Mouse (Mus musculus) layer of hippocampus, adult 11-12 months (tissue): ENCODE data around the gene Gm8220.
"Not testable (repeated sequence)": the region's sequence is repeated elsewhere in the genome, so short reads cannot be mapped to it uniquely, and the experiment has no call there.

Source experiments
- DNase-seq: peaks from one replicate; pipeline ENCODE4 v3.0.0; 2022; ENCODE audit warnings: low spot score

Gene Gm8220

DNA sequence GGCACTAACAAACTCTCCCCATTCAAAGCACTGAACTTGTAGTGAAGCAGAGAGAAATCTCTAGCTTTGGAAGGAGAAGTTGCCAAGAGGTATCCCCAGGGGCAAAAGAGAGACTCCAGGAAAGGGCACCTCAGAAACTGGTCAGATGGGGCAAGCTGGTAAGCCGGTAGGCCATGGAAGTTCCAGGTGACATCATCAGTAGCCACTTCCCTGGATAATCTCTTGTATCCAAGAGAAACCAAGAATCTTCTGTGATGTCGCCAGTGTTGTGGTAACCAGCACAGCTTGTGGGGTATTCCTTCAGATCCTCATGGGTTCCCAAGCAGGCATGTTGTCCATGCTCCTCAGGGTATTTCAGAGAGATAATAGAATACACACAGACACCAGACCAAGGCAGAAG lies at the start of gene Gm8220:
TSS of gene Gm8220 (plus strand) at position 301 of the 400 bp plus-strand sequence.
- not testable (repeated sequence) for DNase-seq

DNA sequence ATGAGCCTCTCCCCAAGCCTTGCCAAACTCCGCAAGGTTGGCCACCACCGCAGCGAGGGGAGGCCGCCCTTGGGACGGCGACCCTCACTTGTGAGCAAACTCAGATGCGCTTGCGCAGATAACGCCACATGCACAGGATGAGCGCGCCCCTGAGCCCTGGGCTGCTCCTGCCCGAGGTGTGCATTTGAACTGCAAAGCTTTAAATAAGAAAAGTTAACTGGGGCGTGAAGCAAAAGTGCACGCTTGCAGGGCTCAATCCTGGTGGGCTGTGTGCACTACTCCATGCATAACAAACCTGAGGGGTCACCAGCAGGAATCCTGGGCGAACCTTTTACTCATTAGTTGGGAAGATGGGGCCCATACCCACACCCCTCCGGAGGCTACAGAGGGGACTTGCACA lies 37.3 kb upstream of the Gm8220 start:
- no peak for DNase-seq

DNA sequence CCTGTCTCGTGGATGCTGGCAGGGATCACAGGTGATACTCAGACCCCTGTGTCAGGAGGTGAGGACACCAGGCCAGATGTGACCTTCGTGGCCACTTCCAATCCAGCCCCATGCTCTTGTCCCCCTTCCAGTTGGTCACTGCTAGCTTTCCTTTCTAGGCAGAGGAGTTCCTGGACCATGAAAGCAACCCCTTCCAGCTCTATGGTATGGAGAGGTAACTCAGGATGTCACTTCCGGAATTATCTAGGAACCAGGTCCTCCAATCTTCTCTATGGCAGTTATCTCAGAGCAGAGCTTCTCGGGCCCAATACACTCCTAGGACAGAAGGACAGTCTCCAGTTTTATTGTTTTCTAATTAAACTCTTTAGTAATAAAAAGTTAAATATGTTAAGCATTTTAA lies 26.7 kb downstream of the Gm8220 start:
- not testable (repeated sequence) for DNase-seq

DNA sequence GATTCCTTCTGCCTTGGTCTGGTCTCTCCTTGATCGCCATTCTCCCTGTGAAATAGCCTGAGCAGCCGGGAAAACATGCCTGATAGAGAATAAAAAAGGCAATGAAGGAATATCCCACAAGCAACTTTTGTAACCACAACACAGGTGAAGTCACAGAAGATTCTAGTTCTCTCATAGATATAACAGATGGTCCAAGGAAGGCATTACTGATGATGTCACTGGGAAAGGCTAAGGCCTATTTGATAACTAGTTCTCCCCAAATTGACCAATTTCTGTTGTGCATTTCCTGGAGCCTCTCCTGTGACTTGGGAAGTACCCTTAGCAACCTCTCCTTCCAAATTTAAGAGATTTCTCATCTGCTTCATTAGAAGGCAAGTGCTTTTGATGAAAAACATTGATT lies 53.1 kb downstream of the Gm8220 start, which contains the start of gene Gm5930:
TSS of gene Gm5930 (minus strand) at position 101 of the 400 bp plus-strand sequence.
- not testable (repeated sequence) for DNase-seq
